Mouse (Mus musculus) CD4-positive helper T cell, adult 2 months (primary cell): ENCODE results near the gene Arhgef10l.
A peak's percentile ranks its signal among the peaks of the same experiment; 100 is the strongest.

Experiments
- DNase-seq: peaks from one replicate; pipeline ENCODE4 v3.0.0-alpha.2; 2012; ENCODE audit warnings: low read depth, missing footprints, low spot score

Gene Arhgef10l

DNA sequence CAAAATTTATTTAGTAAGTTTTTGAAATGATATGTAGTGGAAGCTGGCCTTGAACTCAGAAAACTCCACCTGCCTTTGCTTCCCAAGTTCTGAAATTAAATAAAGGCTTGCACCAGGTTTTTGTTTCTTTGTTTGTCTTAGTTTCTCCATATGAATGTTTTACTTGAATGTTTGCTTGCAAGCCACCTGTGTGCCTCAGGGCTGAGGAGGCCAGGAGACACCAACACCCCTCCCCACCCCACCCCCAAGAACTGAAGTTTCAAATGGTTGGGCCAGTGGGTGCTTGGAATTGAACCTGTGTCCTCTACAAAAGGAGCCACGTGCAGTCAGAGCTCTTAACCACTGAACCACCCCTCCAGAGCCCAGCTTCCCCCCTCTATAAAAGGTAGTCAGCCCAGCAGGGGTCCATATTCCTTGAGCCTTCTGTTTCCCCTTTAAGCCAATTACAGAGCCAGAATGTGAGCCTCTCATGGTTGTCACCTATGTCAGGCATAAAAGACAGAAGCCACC is 28.8 kb upstream of the Arhgef10l start:
- DNase-seq = no peak

DNA sequence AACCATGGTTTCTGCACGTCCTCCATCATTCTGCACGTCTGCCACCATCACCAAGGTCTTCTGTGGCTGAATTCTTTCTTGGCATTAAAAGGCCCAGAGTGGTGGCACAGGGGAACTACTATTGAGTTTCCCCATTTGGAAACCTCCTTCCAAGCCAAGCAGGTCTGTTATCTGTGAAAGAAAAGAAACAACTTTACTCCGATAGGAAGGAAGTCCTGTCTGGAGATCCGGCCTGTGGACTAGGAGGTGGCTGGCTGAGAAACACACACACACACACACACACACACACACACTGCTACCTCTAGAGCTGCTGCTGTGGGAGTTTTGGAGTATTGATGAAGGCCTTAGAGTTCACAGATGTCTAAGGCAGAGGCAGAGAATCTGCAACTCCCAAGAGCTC is 27.7 kb upstream of the Arhgef10l start:
- no peak for DNase-seq

DNA sequence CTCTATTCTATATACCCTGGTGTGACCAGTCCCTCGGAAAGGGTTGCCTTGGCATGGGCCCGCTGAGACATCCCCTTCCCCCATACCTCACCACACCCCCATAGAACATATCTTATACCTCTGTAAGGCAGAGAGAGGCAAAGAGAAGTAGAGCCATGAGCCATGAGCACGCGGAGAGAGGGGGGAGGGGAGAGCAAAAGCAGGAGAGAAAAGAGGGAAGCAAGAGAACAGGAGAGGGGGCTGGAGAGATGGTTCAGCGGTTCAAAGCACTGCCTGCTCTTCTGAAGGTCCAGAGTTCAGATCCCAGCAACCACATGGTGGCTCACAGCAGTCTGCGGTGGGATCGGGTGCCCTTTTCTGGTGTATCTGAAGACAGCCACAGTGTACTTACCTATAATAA is 25.7 kb upstream of the Arhgef10l start:
- DNase-seq = no peak

DNA sequence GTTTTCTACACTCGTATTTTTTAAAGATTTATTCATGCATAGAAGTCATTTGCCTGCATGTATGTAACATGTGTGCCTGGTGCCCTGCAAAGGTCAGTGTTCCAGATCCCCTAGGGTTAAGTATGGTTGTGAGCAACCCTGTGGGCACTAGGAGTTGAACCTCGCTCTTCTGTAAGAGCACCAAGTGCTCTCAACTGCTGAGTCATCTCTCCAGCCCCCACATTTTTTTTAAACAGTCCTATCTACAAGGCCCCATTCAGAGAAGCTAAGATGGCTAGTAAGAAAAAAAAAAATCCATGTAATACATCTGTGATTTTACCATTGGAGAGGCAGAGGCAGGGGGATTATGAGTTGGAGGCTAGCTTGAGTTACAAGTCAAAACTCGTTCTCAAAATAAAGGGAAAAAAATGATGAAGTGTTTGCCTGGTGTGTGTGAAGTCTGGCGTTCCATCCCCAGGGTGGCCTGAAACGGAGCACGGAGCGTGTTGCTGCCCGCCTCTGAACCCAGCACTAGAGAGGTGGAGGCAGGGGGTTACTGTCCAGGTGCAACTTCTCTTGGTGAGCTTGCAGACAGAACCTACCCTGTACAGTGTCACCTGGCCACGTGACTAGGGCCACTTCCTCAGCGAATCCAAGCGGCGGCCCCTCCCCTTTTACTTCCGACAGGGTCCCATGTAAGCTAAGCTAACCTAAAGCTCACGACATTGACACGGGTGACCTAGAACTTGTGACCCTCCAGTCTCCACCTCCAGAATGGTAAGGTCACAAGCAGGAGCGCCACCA is 24.3 kb upstream of the Arhgef10l start:
- DNase-seq = peak; percentile 47

DNA sequence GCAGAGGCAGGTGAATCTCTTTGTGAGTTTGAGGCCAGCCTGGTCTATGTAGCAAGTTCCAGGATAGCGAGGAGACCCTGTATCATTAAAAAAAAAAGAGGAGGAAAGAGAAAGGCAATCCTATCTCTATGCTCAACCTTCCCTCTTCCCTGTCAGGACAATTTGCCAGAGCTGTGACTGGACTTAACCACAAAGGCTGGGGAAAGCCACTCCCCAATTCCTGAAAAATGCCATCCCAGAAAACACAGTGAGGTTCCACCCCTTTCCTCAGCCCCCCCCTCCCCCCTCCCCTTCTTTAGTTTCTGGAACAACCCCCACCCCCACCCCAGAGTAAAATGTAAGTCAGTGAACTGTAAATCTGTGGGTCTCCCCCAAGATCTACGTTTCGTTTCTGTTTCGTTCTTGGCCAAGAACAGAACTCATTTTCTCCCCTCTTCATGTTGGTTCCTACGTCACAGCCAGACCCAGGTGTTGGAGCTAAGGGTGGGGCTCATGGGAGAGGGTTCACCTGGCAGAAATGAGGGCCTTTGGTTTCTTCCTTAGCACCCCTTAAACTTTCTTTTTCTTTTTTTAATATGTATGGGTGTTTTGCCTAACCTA is 23.1 kb upstream of the Arhgef10l start:
- no peak for DNase-seq

DNA sequence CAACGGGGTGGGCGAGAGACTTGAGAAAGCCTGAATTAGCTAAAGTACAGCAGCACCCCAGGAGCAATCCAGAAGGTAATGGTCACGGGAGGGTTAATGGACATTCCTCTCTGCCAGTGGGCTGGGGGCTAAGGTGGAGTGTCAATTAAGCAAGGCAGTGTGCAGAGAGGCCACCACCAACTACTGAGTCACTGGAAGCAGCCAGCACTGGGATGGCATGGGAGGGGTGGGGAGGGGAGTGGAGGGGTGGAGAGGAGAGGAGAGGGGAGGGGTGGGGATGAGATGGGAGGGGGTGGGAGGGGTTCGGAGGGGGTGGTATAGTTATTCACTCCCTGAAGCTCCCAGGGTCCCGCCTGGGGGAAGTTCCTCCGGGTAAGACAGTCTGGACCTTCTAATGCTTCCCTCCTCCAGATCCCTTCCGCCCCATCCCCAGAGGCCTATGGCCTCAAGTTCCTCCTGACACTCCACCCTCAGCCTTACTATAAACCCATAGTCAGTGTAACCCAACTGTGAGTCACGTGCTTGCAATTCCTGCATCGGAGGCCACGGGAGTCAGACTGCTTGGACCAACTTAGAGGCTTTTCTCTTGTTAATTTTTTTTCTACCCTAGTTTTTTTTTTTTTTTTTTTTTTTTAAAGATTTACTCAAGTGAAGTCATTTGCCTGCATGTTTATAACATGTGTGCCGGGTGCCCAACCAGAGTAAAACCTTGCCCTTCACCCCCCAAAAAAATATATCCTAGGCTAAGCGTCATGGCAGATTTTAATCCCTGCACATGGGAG is 22.4 kb upstream of the Arhgef10l start:
- DNase-seq = no peak

GRCm38 (mm10) chr4:140684881-140685303 is 19.1 kb upstream of the Arhgef10l start:
- no peak for DNase-seq

DNA sequence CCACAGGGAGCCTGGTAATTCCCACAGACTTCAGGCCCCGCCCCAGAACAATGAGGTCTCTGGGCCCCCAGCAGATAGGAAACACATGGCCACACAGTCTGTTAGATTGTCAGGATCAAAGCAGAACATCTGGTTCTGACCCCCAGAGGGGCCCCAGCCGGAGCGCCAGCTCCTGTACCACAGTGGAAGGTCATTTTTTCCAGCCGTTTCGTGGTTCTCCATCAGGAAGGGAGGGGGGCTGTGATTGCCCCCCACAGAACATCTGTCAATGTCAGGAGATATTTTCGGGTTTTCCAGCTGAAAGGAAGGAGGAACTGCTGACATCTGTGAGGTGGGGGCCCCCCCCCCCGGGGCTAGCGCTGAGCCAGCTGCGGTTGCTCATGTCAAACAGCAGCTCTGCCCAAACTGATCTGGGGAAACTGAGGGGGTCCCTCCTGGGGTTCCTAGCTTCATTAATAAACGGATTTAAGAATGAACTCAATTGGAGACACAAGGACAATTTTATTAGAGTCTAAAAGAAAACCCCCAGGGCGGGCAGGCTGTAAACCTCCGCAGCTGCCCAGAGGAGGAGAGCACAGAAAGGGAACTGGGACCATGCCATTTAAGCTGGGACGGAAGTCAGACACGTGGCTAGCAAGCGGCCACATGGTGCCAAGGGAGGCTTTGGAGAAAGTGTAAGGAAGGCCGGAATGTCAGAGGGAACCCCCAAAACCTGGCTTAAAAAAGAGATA is 18.5 kb upstream of the Arhgef10l start:
- no peak for DNase-seq

DNA sequence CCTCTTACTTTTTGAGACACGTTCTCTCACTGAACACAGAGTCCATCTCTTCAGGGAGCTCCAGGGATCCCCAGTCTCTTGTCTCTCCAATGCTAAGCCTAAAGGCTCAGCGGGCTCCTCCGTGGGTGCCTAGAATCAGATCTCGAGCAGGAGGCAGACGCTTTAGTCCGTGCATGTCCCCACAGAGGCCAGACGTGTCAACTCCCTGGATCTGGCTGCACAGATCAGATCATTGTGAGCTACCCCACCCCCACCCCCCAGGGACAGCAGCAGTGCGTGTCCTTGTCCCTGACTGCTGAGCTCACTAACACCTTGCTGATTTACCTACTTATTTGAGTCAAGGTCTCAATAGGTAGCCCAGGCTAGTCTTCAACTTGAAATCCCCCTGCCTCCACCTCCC is 17.8 kb upstream of the Arhgef10l start:
- no peak for DNase-seq

GRCm38 (mm10) chr4:140680731-140681397 is 15.1 kb upstream of the Arhgef10l start:
- DNase-seq = no peak

GRCm38 (mm10) chr4:140679723-140680380 is 14.0 kb upstream of the Arhgef10l start:
- DNase-seq = peak; percentile 67

DNA sequence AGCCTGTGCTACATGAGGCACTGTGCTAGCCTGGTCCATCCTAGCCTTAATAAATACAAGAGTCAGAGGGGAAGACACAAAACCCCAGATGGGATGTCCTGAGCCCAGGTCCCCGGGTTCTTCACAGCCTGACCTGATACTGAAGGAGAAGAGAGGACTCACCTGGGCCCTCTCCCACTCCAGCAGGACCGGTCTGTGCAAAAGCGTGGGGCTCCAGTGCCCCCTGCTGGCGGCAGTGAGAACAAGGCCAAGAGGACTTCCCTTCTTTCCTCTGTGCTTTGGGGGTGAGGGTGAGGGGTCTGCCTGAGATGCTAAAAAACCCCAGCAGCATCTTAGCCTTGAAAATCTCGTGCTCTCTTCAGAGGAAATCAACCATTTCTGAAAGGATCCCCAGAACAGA is 13.2 kb upstream of the Arhgef10l start:
- peak; percentile 52 for DNase-seq

GRCm38 (mm10) chr4:140674345-140674926 is 8.6 kb upstream of the Arhgef10l start:
- peak; percentile 75 for DNase-seq

- DNase-seq = no peak
These were observed 7.9 kb upstream of the Arhgef10l start for GRCm38 (mm10) chr4:140673527-140674264.

- DNase-seq = no peak
These were observed 2.0 kb upstream of the Arhgef10l start for GRCm38 (mm10) chr4:140667802-140668201.

DNA sequence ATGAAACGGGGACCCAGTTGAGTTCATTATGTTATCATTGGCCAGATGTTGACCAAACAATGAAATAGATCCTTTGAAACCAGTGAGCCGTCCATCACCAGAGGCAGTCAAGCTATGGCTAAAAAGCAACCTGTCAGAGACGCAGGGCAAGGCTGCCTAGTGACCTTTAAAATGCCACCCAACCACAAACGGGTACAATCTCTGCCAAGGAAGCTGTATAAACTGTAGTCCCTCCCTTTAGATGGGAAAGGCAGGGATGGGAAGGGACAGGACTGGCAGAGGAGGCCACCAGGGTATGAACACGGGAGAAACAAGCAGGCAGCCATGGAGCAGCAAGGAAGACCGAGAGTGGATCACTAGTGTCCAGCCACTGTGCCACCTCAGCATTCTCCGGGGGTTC is 759 bp downstream of the Arhgef10l start:
- no peak for DNase-seq

DNA sequence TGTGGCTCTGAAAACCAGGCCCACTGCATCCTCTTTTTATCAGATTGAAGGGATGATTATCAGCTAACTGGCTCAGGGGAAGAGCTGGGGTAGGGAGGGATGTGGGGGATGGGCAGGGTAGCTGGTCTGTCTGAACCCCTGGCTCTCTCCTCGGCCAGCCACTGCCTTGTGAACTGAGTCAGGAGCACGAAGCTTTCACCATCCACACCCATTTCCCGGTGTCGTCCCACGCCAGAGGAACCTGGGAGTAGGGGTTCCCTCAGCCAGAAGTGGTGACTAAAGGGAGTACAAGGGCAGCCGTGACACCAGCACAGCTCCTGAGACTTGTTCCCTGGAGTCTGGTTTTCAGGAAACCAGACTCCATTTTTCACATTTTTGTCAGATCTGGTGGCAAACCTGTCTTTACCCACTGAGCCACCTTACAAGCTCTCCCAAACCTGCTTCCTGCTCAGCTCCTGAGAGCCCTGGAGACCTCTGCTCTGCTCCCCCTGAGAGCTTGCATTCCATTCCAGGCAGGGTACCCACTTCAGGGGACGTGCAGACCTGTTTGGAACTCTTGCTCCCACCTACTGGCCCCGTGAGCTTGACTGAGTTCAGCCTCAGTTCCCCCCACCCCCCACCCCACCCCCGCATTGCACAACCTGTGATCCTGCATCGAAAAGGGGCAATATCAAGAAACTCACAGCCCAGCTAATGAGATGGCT is 2.8 kb downstream of the Arhgef10l start:
- no peak for DNase-seq

DNA sequence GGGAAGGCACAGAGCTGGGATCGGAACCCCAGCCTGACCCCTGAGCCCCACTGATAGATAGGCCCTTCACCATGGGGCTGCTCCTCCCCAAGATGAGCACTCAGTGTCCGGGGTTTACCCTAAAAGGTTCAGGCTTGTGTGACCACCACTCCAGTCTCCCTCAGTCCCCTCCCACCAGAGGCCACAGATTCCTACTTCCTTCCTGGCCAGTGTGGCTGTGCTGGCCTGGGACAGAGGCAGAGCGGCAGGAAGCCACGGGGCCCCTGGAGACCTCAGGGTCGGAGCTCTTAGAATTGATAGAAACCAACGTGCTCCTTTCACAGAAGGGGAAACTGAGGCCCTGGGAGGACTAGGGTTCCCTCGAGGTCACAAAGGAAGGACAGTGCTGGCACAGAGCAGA is 3.4 kb downstream of the Arhgef10l start:
- no peak for DNase-seq
